Mouse (Mus musculus): Measurements from ENCODE around the gene Flcn. TPM values are rescaled to one million over a fixed set of nuclear protein-coding genes. Genes with fewer than 3 reads are reported as not detected.

Flcn gene
- polyA plus RNA-seq (2017; shearing (Covaris generic)): 60.2 TPM

GRCm38 (mm10) chr11:59809670-59810474 lies at the start of gene Flcn:
TSS of gene Flcn (minus strand) at chr11:59810016.

GRCm38 (mm10) chr11:59839459-59840126 lies 29.8 kb upstream of the Flcn start, which contains the start of gene Cops3:
TSS of gene Cops3 (minus strand) at chr11:59839838.

GRCm38 (mm10) chr11:59839008-59839458 lies 29.2 kb upstream of the Flcn start, which contains the start of gene Nt5m:
TSS of gene Nt5m (plus strand) at chr11:59839447.

GRCm38 (mm10) chr11:59787199-59787781 lies 22.5 kb downstream of the Flcn start, which contains the start of gene Pld6:
TSS of gene Pld6 (minus strand) at chr11:59787645.

Other genes starting within 250 kb of the Flcn start
- not detected for gene Olfr222, start 233.8 kb downstream of the Flcn start, polyA plus RNA-seq (2017; shearing (Covaris generic))
- not detected for gene Olfr223, start 216.7 kb downstream of the Flcn start, polyA plus RNA-seq (2017; shearing (Covaris generic))
- 95.0 TPM for gene Mprip, start 148.7 kb downstream of the Flcn start, polyA plus RNA-seq (2017; shearing (Covaris generic))
- gene Pld6, start 22.4 kb downstream of the Flcn start, polyA plus RNA-seq (2017; shearing (Covaris generic)): not detected
- gene Nt5m, start 29.4 kb upstream of the Flcn start, polyA plus RNA-seq (2017; shearing (Covaris generic)): 9.6 TPM
- 81.7 TPM for gene Cops3, start 29.8 kb upstream of the Flcn start, polyA plus RNA-seq (2017; shearing (Covaris generic))
- gene Med9, start 138.2 kb upstream of the Flcn start, polyA plus RNA-seq (2017; shearing (Covaris generic)): 5.0 TPM
- gene Rasd1, start 154.9 kb upstream of the Flcn start, polyA plus RNA-seq (2017; shearing (Covaris generic)): 0.39 TPM
- 2.7 TPM for gene Pemt, start 236.5 kb upstream of the Flcn start, polyA plus RNA-seq (2017; shearing (Covaris generic))

Measured in effector memory CD4-positive, alpha-beta T cell, adult 5 months (primary cell).